Mouse (Mus musculus) A20 (cell line): ENCODE measurements around the gene Gpr132.

ENCODE experiments used
- DNase-seq: peaks from one replicate; pipeline ENCODE4 v3.0.0-alpha.2; 2011; ENCODE audit warnings: low read depth, low spot score

The Gpr132 gene

GRCm38 (mm10) chr12:112868178-112869087 lies at the start of gene Gpr132:
Gene Gpr132, minus strand, starts transcription at chr12:112868228.
- peak; percentile 53 for DNase-seq

- DNase-seq = no peak
Observed at GRCm38 (mm10) chr12:112917486-112917885, 49.5 kb upstream of the Gpr132 start.

GRCm38 (mm10) chr12:112916698-112917400 lies 48.8 kb upstream of the Gpr132 start:
- no peak for DNase-seq

DNA sequence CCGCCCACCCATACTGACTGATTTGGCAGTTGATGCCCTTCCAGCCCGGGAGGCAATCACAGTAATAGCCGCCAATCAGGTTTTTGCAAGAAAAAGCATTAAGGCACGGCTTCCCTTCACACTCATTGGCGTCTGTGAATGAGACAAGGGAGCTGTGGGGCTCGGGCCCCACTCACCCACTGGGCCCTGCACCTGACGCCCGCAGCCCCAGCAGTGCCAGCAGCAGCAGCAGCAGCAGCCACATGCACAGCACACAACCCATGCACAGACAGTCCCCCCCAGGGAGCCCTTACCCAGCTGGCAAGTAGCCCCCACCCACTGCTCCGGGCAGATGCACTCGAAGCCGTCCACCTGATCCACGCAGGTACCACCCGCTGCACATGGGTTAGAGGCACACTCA lies 47.6 kb upstream of the Gpr132 start:
- DNase-seq = no peak

GRCm38 (mm10) chr12:112914527-112914926 lies 46.5 kb upstream of the Gpr132 start:
- no peak for DNase-seq

DNA sequence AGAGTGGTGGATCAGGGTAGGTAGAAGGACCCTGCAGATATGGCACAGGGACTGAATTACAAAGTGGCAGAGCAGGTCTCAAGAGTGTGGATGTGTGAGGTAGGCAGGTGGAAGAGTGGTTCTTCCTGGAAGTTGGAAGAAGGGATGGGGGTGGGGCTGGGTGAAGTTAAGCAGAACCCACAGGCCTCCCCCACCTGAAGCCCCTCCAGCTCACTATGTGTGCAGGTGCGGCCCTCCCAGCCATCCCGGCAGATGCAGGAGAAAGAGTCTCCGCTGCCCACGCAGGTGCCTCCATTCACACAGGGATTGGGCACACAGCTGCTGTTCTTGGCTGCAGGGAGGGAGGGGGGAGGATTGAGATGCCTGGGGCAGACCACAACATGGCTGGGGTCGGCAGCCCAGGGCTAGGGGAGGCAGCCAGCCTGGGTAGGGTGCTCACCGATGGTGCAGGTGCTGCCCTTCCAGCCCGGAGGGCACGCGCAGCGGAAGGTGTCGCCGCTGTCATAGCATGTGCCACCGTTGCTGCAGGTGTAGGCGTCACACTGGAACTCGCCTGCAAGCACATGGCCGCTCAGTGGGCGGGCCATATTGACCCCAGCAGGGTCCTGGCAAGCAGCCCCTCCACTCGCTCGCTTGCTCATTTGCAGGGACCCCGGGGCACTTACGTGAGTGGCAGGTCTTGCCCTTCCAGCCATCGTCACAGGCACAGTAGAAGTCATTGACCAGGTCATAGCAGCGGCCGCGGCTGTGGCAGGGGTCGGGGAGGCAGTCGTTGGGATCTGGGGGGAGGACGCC lies 45.1 kb upstream of the Gpr132 start:
- DNase-seq = no peak

- DNase-seq = no peak
Observed at GRCm38 (mm10) chr12:112911701-112912100, 43.7 kb upstream of the Gpr132 start.

DNA sequence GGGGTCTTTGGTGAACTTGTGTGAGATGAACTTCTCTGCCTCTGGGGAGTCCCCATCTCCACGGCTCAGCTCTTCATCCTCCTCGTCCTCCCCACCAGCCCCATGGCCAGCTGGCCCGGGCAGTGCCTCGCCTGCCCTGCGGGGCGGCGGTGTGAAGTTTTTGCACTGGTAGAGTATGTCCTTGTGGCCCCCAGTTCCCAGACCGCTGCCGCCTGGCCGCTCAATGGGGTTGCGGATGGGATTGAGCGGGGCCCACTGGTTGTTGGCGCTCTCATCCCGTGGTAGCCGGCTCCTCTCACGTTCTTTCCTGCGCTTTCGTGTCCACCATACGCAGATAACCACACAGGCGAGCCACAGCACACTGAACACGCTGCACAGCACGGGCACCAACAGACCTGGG lies 41.0 kb upstream of the Gpr132 start:
- DNase-seq = no peak

GRCm38 (mm10) chr12:112905001-112905400 lies 37.0 kb upstream of the Gpr132 start:
- DNase-seq = no peak

DNA sequence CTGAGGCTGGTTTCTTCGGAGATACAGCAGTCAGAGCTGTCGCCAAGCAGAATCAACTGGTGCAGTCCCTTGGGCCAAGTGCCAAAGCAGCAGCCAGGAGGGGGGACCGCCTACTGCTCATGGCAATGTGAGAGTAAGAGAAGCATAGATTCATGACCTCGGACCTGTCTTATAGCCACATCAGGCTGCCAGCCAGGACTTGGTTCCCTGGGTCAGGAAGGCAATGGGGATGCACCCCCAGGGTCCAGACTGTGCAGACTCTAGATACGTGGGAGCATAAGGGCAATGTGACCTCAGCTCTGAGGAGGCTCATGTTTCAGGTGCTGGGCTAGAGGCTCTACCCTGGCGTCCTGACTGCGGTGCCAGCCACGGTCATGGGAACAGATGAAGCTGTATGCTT lies 35.9 kb upstream of the Gpr132 start:
- DNase-seq = no peak

- DNase-seq = no peak
Observed at GRCm38 (mm10) chr12:112900641-112901040, 32.6 kb upstream of the Gpr132 start.

GRCm38 (mm10) chr12:112898960-112899359 lies 30.9 kb upstream of the Gpr132 start:
- DNase-seq = no peak

- no peak for DNase-seq
Observed at GRCm38 (mm10) chr12:112898351-112898750, 30.3 kb upstream of the Gpr132 start.

GRCm38 (mm10) chr12:112897522-112898212 lies 29.6 kb upstream of the Gpr132 start:
- no peak for DNase-seq

GRCm38 (mm10) chr12:112894969-112895368 lies 26.9 kb upstream of the Gpr132 start:
- peak; percentile 26 for DNase-seq

GRCm38 (mm10) chr12:112894303-112894884 lies 26.4 kb upstream of the Gpr132 start:
- peak; percentile 18 for DNase-seq

DNA sequence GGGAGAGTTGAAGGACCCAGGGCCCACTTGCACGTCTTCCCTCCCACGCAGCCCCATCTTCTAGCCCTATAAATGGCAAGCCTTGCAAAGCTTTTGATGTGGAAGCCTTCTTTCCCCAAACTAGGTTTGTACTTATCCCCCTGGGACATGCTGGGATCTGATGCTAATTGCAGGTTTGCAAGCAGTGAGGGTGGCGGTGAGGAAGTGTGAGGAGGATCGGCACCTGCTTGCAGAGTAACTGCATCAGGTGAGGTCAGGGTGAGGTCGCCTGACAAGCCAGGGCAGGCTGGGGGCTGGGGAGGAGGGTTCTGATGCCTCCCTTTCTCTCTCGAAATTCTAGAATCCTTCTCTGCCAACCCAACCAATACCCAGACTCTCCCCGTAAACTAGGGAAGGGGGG lies 17.4 kb upstream of the Gpr132 start:
- DNase-seq = no peak

- no peak for DNase-seq
Observed at GRCm38 (mm10) chr12:112881301-112881815, 13.3 kb upstream of the Gpr132 start.

DNA sequence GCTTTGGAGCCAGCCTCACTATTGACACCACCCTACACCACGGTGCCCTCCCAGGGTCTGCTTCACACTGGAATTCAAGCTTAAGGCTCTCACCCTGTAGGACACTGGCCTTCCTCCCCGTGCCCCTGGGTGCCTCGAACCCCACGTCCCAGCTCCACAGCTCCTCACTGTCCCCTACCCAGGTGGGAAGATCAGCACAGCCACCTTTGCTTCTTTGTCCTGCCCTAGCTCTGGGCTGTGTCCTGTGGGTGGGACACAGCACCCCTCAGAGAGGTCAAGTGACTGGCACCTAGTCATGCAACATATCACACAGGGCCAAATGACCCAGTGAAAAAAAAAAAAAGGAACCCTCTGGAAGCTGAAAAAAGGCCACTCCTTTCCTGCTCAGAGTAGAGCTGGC lies 12.6 kb upstream of the Gpr132 start:
- DNase-seq = no peak

DNA sequence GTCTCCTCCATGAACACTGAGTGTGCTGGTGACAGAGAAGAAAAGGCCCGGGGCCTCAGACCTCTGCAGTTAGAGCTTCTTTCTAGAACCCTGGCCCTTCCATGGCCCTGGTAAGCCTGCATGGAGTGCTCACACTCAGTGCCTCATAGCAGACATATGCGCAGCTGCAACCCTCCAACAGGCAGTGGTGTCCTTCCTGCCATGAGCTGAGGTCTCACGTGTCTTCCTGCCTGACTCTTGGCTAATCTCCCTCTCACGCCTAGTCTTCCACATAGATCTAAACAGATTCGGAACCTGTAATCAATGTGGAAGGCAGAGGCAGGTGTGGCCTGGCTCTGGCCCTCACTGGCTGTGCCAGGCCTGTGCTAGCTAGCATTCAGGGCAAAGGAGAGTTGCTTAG lies 11.7 kb upstream of the Gpr132 start:
- no peak for DNase-seq

DNA sequence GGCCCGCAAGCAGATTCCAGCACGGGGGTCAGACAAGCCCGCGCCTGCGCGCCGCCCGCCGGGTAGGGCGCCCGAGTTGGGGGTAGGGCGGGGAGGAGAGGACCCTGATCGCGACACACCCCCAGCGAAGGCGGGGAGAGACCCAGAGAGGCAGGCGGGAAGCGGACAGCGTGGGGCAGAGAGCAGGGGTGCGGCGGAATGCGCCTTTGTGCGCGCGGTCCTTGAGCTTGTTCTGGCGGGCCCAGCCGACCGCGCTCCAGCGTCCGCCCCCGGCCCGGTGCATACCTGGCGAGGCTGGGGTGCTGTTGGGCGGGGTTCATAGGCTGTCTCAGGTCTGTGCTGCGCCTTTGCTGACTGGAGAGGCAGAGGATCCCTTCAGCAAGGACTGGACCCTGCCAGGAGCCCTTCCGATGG lies 9.6 kb upstream of the Gpr132 start:
- no peak for DNase-seq
